ENCODE assay signal across 31 mouse cellular contexts in genomic region chr14:10301497-10301896, GRCm38 (mm10).
DNase-seq lines count a peak whose midpoint lies in the region; ATAC-seq lines count a peak whose summit lies in the region.
"Had no signal": no experiment of that assay in that cellular context is flagged by ENCODE, and none has a peak within 500 bp of the region (broad histone marks: within the 10 kb centered on the region; RNA-seq: fewer than 3 reads in every experiment).

No protein-coding gene starts in this region.

- H3K4me3 ChIP-seq in midbrain, embryonic 10.5 days: no peak overlapping the region
- H3K4me3 ChIP-seq: embryonic facial prominence, embryonic 12.5 days; heart, embryonic 10.5 days; heart, embryonic 15.5 days; hindbrain, embryonic 13.5 days; kidney, embryonic 15.5 days; layer of hippocampus, adult 2 months; limb, embryonic 10.5 days; limb, embryonic 15.5 days; liver, embryonic 13.5 days; neural tube, embryonic 15.5 days; stomach, embryonic 15.5 days had no signal

- H3K27me3 ChIP-seq in midbrain, embryonic 10.5 days (ENCODE audit: low read depth, poor library complexity, severe bottlenecking): no peaks in the 10 kb centered on the region
- H3K27me3 ChIP-seq: embryonic facial prominence, embryonic 12.5 days; heart, embryonic 15.5 days; hindbrain, embryonic 13.5 days; kidney, embryonic 15.5 days; limb, embryonic 15.5 days; liver, embryonic 13.5 days; neural tube, embryonic 15.5 days; stomach, embryonic 15.5 days had no signal

- 79% methylated on average over 1 of the region's 1 CpGs for WGBS in midbrain, embryonic 10.5 days

- H3K27ac ChIP-seq in midbrain, embryonic 10.5 days (replicated peaks): no peak overlapping the region
- H3K27ac ChIP-seq: embryonic facial prominence, embryonic 12.5 days; heart, embryonic 10.5 days; heart, embryonic 15.5 days; hindbrain, embryonic 13.5 days; kidney, embryonic 15.5 days; layer of hippocampus, adult 2 months; limb, embryonic 10.5 days; limb, embryonic 15.5 days; liver, embryonic 13.5 days; neural tube, embryonic 15.5 days; stomach, embryonic 15.5 days had no signal

- H3K9me3 ChIP-seq in midbrain, embryonic 10.5 days (replicated peaks): no peaks in the 10 kb centered on the region
- H3K9me3 ChIP-seq: embryonic facial prominence, embryonic 12.5 days; heart, embryonic 10.5 days; heart, embryonic 15.5 days; hindbrain, embryonic 13.5 days; kidney, embryonic 15.5 days; limb, embryonic 10.5 days; limb, embryonic 15.5 days; liver, embryonic 13.5 days; neural tube, embryonic 15.5 days; stomach, embryonic 15.5 days had no signal

- H3K4me1 ChIP-seq in midbrain, embryonic 10.5 days: no peaks in the 10 kb centered on the region; the same call in 1 of the 2 replicates
- H3K4me1 ChIP-seq: embryonic facial prominence, embryonic 12.5 days; heart, embryonic 10.5 days; heart, embryonic 15.5 days; hindbrain, embryonic 13.5 days; kidney, embryonic 15.5 days; limb, embryonic 10.5 days; limb, embryonic 15.5 days; liver, embryonic 13.5 days; stomach, embryonic 15.5 days had no signal

- DNase-seq in CD8-positive naive resting alpha-beta T cell, adult 2 months (ENCODE audit: low read depth in 2 of 2, low spot score in 2 of 2): peak; percentile 28
- peak; percentile 21 for DNase-seq in thymus, postnatal 14 days
- DNase-seq in left cerebral cortex, adult 8-10 months (ENCODE audit: low spot score in 2 of 2): no peak
- no peak for DNase-seq in cerebellum, adult 11-12 months
- DNase-seq in midbrain, embryonic 10.5 days (ENCODE audit: low spot score): no peak
- DNase-seq: adrenal gland, adult 8-10 months; cerebellum, adult 9-10 months; cerebellum, postnatal 36 days; embryo, embryonic 11 days; gastrocnemius, postnatal 14 days; heart, adult 11 months; kidney, adult 11 months; kidney, postnatal 25 days; liver, embryonic 13.5 days; lung, adult 18-20 months; lung, postnatal 4 days; midbrain, embryonic 14.5 days; right cerebral cortex, postnatal 25 days had no signal

- ATAC-seq in inflammation-experienced regulatory T-cells, adult 6 months: peak; percentile 63
- ATAC-seq: forebrain, embryonic 14.5 days; lung, postnatal 0 days had no signal

- H3K36me3 ChIP-seq in midbrain, embryonic 10.5 days: no peaks in the 10 kb centered on the region
- H3K36me3 ChIP-seq: embryonic facial prominence, embryonic 12.5 days; heart, embryonic 10.5 days; heart, embryonic 15.5 days; hindbrain, embryonic 13.5 days; kidney, embryonic 15.5 days; limb, embryonic 10.5 days; limb, embryonic 15.5 days; liver, embryonic 13.5 days; neural tube, embryonic 15.5 days; stomach, embryonic 15.5 days had no signal

Comparison
In these comparisons a context has a peak if more than half of its experiments do, and no peak if none do; other contexts are left out.
1. DNase-seq: peak in CD8-positive naive resting alpha-beta T cell, adult 2 months (2 of 2) and thymus, postnatal 14 days (single experiment); none in left cerebral cortex, adult 8-10 months (0 of 2), cerebellum, adult 11-12 months (single experiment) and midbrain, embryonic 10.5 days (single experiment).